Mouse (Mus musculus): Measurements from ENCODE around the gene Sfxn5.

The Sfxn5 gene

DNA sequence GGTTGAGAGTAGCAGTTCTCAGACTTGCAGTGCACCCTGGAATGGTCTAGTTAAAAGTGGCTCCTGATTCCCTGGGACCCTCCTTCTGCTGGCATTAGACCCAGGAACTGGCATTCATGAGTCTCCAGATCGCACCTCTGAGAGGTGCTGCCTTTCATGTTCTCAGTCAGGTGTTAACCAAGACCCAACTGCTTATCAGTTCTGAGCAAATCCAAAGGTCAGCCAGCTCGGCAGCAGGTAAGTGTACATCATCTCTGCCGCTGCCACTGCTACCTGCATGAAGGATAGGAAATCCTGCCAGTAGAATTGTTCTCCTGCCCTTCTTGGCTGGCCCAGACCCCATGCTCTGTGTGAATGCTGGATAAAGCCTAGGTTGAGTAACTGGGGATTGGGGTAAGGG lies 102.5 kb downstream of the Sfxn5 start:
- no peak for DNase-seq

DNA sequence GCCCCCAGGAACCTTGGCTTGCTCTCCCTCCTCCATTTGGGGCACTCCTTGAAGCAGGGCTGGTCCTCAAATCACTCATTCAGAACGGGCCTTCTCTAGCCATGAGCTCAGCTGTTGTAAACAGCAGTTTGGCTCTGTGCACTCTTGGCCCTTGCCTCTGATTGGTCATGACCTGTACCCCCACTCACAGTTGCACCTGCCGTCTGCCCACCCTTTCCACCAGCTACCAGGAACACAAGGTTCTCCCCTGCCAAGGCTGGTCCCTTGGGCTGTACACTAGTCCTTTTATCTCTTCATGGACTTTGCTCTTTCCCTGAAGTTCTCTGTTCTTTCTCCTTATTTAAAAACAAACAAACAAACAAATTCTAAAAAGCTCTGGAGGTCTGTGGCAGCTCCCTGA lies 105.7 kb downstream of the Sfxn5 start:
- no peak for DNase-seq

DNA sequence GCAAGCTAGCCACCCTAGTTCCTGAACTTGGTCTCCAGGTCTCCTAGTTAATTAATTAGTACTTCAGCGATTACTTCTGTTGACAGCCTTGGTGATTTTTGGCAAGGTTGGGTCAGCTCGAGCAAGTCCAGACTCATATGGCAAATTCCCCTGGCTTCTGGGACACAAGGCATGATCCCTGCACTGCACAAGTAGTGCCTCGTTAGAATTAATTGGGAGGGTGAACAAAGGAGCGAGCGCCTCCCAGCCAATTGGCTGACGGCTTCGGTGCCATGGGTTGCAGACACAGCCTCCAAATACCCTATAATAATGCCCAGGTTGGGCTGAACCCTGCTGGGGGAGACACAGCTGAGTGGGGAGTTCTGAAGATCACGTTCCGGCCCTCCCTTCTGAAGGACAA lies 106.7 kb downstream of the Sfxn5 start:
- no peak for DNase-seq

DNA sequence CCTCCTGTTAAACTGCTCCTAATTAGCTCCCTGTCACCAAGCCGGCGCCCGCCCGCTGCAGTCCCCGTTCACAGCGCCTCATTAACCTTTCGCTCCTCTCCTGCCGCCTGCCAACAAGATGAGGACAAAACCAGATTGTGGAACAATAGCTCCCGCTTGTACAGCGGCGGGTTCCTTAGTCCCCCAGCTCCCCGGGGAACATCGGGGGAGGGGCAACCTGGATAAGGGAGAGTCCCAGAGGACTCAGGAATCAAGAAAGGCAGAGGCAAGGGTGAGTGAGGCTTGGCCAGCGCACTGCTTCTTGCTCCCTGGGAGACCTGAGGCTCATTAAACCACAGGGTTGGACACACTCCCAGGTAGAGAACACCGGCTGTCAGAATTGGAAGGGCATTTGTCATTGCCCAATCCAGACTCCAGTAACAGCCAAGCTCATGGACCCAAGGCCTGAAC lies 108.8 kb downstream of the Sfxn5 start:
- DNase-seq = peak; percentile 69 to 82

DNA sequence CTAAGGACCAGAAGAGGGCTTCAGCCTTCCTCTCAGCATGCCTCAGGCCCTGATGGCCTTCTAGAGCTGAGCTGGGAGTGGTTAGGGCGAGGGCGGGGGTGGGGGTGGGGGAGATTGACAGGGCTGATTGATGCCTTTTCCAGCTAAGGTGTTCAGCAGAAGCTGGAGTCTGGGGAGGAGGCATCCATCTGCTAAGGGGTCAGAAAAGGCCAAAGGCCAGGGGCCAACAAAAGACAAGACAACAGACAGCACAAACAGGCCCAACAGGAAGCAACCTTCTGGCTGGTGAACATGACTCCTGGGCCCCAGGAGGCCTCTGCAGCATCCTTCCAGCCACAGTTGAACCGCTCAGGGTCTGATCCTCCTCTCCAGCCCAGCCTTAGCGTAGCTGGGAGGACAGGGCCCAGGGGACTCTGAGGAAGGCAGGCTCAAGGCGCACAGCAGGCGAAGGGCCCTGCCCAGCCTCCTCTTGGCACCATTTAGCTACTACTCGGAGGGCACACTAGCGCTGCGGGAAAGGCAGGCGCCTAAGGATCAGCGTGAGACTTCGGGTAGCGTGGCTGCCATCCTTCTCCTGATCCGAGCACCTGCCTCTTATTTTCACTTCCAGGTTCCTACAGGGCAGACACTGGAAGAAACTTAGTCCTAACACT lies 109.6 kb downstream of the Sfxn5 start:
- peak in 1 of 2 experiments; percentile 66 for DNase-seq

DNA sequence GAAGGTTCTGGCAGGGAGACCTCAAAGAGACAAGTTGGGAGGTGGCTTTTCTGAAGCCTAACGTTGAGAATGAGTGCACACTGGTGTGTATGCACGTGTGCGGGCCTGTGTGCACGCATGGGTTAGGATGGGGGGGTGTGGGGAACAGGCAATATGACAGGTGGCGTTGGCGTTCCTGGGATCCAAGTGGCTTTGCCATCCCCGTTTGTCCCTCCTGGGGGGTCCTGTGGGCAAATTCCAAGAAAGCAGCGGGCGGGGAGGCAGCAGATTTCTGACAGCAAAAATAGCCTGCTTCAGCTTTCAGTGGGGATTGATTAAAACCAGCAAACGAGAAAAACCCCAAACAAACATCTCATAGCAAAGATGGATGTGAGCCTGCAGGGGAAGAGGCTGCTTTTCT lies 110.7 kb downstream of the Sfxn5 start:
- DNase-seq = peak; percentile 78 to 89

DNA sequence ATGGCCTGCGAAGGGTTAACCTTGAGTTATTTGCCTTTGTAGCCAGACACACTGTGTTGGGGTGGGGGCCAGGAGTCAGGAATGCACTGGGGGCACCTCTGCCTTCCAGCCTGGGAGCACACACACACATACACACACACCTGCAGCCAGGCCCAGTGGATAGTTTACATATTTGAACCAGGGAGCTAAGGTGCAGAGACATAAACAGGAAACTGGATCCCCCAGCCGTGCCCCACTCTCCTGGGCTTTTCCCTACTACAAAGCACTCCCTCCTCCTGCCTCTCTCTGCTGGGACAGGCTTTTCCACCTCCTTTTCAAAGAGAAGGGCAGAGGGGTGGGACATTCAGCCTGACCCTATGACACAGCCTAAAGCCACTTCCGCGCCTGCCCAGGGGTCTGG lies 112.3 kb downstream of the Sfxn5 start:
- DNase-seq = no peak

DNA sequence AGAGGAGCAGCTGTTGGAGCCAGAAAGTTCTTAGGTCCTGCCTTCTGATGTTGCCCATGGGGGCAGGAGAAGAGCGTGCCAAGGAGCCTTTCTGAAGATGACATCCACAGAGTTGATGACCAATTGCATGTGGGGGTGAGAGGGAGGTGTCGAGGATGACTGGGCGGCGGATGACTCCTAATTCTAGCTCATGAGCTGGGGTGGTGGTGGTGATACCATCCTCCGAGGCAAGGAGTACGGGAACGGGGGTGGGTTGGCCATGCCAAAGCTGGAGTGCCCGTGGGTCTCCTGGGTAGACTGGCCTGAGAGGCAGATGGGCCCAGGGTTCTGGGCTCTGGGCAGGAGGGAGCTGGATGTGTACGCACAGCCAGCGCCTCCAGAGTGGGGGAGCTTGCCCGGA lies 113.5 kb downstream of the Sfxn5 start:
- no peak for DNase-seq

DNA sequence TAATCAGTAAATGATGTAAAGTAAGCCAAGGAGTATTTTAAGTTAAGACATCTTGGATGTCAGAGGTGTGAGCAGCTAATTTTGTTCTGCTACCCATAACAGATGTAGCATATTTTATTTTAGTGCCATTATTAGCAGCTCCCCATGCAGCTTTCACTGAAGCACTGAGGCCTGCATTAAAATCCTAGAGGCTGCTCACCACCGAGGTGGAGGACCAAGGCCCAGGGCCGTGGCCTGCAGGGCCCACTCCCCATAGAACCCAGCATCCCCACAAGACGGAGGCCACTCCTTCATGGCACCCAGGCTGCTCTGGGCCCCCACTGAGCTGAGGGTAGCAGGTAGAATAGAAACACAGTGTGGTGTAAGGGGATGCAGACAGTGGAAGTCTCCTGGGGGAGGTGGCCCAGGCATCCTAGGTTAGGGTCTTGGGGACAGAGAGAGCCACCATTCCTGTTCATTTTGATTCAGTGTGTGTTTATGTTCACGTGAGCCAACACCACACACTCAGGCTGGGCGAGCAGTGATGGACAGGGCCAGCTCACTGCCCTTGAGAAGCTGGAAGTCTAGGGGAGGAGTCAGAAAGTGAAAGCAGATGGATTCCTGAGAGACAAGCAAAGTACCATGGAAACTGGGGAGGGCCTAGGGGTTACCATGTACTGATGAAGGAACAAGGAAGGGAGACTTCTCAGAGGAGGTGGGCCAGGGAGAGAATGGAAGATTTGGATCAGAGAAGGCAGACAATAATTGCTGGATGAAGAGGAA lies 114.4 kb downstream of the Sfxn5 start:
- no peak for DNase-seq

DNA sequence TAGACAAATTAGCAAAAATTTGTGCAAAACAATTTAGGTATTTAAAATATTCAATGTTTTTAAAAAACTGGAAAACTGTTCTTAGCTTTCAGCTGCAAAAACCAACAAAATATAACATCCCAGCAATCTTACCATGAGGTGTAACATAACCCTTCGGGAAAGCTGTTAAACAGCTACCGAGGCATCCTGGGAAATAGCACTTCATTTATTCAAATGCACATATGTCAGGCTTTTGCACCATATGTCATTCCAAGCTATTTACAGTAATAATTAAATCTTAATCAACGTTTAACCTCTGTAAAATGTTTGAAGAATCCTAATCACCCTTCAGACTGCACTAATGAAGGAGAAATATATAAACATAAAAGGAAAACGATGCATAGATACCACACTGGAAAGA lies 115.0 kb downstream of the Sfxn5 start:
- DNase-seq = no peak

DNA sequence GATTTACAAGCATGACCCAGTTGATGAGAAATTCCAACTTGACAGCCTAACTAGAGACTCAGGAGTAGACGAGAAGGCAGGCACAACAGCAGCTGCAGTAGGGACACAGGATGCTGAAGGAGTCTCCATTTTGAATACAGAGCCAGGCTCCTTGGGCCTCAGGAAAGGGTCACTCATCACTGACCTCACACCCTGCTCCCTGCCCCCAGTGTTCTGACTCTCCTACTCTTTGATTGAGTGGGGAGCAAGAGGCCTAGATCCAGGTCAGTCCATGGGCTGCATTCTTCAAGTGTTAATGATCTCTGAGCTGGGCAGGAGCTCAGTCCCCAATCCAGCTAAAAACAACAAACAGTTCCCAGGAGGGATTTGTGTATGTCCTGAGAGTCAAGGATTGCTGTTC lies 122.5 kb downstream of the Sfxn5 start:
- no peak for DNase-seq

DNA sequence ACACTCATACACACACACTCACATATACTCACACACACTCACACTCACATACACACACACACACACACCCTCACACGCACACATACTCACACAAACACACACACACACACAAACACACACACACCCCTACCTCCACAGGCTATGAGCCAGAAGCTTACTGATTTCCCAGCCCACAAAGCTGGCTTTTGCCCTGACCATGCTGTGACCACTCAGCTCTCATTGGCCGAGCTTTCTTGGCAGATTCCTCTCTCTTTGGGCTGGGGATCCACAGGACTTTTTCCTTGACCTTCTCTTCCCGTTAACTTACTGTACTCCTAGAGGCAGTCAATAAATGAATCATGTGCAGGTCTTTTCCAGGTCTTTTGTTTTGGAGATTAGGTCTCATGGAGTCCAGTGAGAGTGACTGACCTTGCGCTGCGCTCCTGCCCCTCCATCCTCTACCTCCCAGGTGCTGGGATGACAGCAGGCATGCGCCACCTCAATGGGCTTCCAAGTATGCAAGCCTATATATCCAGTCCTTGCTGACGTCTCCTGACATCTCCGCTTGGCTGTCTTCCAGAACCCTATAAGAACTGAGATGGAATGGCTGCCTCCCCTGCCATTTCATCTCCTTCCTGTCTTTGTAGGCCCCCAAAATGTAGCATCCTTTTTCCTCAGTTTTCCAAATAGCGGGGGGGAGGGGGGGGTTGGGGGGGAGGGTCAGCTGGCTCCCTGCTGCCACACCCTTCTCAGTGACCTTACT lies 123.8 kb downstream of the Sfxn5 start:
- peak; percentile 68 to 75 for DNase-seq

DNA sequence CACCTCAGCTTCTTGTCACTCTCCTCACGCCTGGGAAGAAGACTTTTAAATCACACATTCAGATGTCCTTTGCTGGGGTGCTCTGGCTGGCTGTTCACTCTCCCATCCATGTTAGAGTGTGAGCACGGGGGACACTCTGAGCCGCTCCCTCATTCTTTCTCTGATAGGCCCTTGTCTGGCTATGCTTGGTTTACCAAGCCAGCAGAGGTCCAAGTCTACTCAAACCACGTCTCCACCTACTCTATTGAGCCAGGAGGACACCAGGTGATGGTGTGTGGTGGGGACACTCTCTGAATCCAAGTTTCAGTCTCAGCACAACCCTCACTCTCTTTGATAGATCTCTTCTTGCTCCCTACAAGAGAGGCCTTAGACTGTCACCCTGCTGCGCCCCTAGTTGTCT lies 125.9 kb downstream of the Sfxn5 start:
- no peak for DNase-seq

DNA sequence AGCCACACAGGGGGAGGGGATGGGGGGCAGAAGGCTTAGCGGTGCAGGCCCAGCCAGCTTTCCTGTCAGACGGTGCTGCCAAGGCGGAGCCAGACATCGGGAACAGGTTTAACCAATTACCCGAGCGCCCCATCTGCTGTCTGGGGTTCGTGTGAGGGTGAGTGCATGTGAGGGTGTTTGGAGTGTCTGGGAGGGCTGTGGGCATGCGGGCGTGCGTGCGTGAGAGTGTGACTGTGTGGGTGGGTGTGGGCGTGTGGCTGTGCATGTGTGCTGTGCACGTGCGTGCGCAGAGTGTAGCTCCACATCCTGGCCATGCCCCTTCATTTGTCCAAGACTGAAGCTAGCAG lies 126.3 kb downstream of the Sfxn5 start:
- peak in 1 of 2 experiments; percentile 48 for DNase-seq

DNA sequence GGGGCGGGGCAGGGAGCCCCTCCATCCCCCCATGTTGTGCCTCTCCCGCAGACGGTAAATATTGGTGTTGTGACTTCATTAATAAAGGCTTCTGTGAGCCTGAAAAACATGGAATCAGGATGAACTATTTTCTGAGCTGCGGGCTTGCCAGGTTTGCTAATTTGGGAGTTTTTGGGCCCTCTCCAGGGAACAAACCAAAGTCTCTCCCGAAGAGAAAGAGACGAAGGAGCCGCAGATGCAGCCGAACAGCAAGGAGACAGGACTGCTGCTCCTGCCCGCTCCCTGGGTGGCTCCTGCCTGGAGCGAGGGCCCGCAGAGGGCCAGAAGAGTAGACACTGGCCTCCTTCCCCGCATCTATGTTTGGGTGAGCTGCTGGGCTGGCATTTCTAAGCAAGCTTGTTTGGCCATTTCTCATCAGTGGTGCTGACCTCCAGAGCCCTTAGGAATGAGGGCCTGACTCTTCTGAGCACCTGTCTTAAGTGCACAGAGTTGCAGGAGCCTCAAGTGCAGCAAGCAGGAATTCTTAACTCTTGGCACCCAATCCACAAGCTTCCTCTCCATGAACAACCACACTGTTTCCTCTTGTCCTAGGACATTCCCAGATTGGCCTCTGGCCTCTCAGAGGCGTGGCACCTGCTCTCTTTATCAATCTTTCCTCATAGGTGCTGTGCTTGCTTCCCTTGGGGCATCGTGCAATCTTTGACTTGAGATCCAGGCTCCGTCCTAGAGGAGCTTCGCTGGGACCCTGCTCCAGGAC lies 126.9 kb downstream of the Sfxn5 start:
- DNase-seq = no peak

DNA sequence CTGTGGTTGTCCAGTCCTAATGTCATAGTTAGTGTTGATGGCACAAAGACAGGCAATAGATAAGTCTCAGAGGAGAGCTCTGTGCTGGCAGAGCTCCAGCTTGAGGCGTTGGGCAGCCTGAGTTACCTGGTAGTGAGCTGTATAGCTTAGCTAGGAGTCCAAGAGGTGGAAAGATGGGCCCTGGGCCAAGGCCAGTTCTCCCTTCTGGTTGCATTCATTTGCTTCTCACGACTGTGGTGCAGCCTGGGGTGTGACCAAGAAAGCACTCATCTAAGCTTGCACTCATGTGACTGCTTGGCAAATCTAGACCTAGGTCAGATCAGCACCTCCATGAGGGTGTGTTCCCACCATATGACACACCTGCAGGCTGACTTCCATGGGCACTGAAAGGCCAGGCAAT lies 135.3 kb downstream of the Sfxn5 start:
- peak in 1 of 2 experiments; percentile 32 for DNase-seq

DNA sequence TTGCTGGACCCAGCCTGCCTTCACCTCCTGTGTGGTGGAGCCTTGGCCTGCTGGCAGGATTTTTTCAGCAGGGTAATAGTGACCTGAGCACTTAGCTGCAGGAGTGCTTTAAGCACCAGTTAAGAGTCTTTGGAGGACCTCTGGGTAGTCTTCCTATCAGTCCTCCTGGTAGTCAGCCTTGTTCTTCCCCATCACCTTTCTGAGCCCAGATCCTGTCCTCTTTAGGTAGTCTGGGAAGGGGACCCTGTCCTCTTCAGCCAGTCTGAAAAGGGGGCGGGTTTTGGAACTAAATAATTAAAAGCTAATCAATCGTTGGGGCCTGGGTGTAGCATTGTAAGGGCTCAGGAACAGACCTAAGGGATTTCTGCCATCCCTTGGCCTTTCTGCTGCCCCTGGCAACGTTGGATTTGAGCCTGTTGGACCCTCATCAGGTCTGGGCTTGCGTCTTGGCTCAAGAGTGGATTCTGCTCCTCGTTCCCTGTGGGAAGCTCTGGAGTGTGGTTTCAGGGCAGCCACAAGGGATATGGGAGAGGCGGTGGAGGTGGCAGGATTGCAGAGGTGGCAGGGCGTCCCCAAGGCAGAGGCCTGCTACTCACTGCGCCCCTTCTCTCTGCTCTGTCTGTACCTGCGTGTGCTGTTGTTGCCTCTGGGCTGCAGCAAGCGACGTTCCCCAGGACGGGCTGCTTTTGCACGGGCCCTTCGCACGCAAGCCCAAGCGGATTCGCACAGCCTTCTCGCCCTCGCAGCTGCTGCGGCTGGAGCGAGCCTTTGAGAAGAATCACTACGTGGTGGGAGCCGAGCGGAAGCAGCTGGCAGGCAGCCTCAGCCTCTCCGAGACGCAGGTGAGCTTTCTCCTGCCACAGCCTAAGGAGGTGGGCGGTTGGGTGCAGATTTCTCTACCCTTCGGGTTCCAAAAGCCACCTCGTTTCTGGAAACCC lies 139.6 kb downstream of the Sfxn5 start:
- DNase-seq = peak in 1 of 2 experiments; percentile 45

DNA sequence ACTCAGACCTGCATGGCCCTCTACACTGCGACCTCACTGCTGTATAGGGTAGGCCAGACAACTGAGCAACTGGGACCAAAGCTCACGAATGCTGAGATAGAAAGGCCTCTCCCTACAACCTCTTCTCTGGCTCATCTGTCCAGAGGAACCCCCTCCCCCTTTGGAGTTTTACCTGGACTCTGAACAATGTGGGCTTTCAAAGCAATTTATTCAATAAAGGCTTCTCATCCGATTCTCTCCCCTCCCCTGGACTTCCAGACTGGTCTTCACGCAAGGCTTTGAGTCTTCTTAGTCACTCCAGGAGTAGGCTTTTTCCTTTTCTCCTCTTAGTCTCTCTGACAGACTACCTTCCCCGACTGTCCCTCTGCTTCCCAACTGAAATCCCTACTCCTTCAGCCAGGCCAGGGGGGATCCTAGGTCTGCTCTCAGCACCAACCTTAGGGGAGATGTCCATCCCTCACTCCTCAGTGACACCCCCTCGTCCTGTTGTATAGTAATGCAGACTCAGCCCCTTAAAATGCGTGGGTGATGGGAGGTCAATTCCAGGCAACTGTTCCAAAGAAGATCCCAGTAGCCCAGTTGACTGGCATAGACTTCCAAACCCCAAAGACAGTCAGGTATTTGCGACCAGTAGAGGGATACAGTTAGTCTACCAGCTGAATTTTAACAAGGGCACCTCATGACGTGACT lies 141.3 kb downstream of the Sfxn5 start:
- DNase-seq = no peak

DNA sequence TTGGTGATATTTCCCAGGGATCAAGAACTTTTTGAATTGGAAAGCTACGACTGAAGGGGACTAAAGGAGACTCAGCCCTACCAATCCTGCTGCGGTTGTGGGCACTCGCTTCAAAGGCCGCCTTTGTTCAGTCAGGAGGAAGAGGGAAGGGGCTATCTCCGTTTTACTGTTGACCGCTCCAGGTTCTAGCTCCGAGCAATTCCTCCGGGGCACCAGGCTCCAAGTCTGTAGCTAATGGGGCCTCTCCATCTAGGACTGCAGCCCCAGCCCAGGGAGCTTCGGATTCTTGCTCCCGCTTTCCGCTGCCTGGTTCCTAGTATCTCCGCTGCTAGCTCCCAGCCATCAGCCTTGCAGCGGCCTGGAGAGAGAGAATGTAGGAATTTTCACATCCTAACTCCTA lies 142.6 kb downstream of the Sfxn5 start:
- no peak for DNase-seq

DNA sequence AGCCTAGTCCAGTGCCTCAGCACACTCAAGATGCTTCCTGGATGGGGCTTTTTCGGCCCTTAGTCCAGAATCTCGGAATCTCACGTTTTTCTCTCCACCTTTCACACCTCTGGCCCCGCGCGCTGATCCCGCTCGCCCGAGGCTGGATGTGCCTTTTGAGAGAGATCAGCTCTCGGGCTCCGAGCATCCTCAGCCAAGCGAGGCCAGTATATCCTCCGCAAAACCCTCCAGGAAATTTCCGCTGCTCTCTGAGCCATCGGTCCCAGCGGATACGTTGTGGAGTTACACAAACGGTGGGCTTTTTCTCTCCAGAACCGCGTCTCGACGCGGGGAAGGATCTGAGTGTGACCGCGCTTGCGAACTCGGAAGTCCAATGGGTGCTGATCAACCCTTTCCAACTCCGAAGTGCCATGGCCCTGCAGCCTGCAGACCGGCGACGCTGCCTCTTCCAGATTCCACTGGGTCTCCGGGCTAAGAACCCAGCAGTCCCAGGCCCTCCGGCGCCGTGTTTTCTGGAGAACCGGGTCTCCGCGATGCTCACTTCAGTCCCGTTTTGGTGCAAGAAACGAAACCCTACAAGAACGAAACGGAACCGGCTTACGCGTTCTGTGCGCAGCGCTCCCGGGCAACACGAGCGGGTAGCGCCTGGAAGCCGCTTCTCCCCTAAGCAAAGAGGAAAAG lies 143.2 kb downstream of the Sfxn5 start:
- peak; percentile 51 to 56 for DNase-seq

DNA sequence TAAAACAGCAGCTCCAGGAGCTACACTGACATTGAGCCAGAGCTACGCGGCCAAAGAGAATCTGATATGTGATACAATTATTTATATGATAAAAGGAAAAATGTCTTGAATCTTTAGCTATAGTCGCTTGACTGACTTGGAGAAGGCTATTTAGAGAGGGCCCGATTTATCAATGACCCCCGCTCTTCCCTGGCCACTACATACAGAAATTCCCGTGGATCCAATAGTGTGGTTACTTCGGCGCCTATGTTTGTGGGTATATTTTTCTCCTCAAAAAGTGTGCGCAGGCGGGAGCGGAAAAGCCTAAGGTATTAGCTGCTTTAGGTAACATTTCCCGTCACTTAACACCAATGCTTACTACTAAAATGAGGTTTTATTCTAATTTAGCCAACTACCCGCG lies 143.9 kb downstream of the Sfxn5 start:
- DNase-seq = no peak

All from cerebellum, postnatal 14 days (tissue).